Mouse (Mus musculus) lung, adult 2 months (tissue): Measurements from ENCODE around the gene M1ap.

Experiments
- CTCF ChIP-seq: fragments of 200-500 bp; IDR thresholded peaks from 2 replicates; pipeline ENCODE4 v1.5.1; 2011; ENCODE audit warnings: mild to moderate bottlenecking, low read length, control low read depth; ENCODE audit not compliant: insufficient read depth
- POLR2A ChIP-seq: fragments of 200-500 bp; IDR thresholded peaks from 2 replicates; pipeline ENCODE4 v1.6.1; 2011; ENCODE audit warnings: low read depth, mild to moderate bottlenecking, control low read depth, low read length, borderline replicate concordance; ENCODE audit errors: extremely low read depth

- no peak for TF ChIP-seq POLR2A
- no peak for TF ChIP-seq CTCF
Measured at GRCm38 (mm10) chr6:83003850-83004249, 57.1 kb downstream of the M1ap start.
